Mouse (Mus musculus) testis, postnatal 14 days (tissue): ENCODE data around the gene Wdr62.
A peak's percentile ranks its signal among the peaks of the same experiment; 100 is the strongest.

Experiments
- DNase-seq: peaks from one replicate; pipeline ENCODE4 v3.0.0; 2021; ENCODE audit warnings: low spot score

Gene Wdr62

DNA sequence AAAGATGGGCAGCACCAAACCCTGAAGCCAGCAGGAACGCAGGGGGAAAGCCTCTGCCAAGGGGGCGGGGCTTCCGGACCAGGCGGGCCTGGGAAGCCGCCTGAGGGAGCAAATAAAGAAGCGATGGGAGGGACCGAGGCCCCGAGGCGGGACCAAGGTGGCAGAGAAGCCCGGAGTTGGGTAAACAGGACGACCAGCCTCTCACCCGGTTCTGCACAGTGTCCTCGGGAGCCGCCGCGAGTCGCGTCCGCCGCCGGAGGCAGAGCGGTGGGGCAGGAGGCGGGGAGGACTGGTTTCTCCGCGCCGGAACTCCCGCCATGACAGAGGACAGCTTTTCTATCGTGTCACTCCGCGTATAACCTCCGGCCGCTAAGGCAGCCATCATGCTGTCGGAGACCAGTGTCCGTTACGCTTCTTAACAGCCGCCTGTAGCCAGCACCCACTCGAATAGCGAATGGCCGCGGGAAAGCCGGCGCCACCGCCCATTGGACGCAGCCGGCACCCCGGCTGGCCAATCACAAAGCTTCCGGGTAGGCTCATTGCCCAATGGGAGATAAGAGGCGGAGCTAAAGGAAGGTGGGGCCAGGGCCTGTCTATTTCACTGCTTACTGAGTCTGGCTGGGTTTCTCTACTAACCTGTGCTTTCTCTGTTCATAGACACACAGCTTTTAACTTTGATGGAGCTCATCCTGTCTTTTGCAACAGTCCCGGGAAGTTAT is at the start of gene Wdr62, which contains the start of gene Thap8:
Gene Wdr62, minus strand, starts transcription at position 469 of the 719 bp plus-strand sequence.
Gene Thap8, plus strand, starts transcription at position 144 of the 719 bp plus-strand sequence.
- peak; percentile 96 for DNase-seq

DNA sequence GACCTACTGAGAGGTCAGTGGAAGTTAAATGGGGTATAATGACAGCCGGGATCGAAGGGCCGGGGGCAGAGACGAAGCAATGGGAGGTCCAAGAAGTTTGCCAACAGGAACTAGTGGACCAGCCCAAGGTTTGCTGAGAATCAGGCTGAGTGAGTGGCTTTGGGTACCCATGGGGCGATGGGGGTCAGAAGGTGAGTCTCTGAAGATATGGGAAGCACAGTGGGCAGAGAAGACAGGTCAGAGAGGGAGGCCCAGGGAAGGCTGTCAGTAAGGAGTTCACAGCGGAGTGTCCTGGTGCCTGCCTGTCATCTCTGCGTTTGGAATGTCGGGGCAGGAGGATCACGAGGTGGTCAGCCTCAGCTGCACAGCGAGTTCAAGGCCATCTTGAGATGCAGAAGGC is 48.2 kb upstream of the Wdr62 start:
- DNase-seq: no peak

DNA sequence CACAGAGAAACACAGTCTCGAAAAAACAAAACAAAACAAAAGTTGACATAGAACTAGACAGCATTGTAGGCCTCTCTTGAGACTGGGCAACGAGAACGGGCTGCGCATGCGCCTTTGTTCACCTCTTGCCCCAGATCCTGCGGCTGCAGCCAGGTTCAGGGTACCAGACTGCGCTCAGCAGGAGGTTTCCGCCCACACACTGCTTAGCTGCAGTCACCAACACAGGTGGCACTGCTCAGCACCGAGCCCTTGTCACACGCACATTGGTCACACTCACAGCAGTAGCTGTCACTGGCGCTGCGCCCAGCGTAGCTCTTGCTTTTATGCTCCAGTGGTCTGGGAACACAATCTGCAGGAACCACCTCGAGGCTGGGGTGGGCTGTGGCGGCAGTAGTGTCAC is 46.9 kb upstream of the Wdr62 start:
- peak; percentile 41 for DNase-seq

DNA sequence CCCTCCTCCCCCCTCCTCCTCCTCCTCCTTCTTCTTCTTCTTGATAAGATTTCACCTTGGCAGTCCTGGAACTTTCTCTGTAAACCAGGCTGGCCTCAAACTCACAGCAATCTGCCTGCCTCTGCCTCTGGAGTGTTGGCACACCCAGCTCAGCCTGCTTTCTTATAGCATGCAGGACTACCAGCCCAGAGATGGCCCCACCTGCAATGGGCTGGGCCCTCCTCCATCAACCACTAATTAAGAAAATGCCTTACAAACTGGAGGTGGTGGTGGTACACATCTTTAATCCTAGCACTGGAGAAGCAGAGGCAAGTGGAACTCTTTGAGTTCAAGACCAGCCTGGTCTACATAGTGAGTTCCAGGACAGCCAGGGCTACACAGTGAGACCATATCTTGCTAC is 46.2 kb upstream of the Wdr62 start:
- no peak for DNase-seq

DNA sequence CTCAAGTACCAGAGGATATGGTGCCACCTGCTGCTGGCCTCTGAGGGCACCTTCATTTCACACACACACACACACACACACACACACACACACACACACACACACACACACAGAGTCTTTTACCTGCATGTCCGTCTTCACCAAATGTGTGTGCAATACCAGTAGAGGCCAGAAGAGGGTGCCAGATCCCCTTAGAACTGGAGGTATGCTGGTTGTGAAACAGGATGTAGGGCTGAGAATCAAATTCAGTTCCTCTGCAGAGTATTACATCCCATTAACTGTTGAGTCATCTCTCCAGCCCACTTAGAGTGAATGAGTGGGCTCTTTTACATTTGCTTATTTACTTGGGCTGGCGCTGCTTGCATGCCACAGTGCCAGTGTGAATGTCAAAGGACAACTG is 45.1 kb upstream of the Wdr62 start:
- DNase-seq: no peak

DNA sequence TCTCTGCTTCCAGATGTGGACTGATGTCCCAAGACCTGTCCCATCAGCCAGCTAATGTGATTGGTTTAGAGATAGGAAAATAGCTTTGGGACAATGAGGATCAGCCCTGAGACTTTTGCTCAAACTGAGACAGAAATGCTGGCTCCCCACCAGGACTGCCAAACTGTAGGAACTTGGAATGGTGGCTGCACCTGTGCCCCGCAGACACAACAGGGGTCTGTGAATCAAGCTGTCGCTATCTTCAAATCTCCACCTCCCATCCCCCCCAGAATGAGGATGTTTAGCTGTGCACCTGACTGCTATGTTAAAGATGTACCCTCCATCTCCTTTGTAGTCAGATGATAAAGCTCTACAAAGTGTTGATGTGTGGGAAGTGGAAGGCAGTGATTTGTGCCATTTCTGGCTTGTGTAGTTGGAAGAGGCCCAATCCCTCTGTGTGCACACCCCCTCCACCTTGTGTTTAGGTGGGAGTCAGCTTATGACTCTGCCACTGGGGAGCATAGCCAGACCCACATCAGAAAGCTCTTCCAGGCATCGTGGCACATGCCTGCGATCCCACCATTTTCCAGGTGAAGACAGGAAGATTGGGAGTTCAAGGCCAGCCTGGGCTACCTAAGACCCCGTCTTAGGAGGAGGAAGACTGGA is 44.2 kb upstream of the Wdr62 start:
- no peak for DNase-seq

DNA sequence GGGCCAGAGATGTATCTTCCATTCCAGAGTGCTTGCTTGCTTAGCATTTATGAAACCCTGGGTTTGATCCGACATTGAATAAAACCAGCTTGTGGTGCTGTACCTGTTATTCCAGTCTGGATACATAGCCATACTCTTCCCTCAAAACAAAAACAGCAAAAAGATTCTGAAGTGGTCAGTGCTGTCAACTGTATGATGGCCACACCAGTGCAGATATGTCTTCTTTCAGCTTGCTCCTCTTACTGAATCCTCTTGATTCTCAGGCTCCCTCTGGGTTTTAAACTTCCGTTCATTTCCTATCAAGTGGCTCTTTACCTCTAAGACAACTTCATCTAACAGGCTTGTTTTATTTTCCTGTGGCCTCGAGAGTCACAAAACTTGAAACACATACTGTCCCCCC is 43.6 kb upstream of the Wdr62 start, which contains the start of gene Sdhaf1:
Gene Sdhaf1, minus strand, starts transcription at position 101 of the 400 bp plus-strand sequence.
- no peak for DNase-seq

DNA sequence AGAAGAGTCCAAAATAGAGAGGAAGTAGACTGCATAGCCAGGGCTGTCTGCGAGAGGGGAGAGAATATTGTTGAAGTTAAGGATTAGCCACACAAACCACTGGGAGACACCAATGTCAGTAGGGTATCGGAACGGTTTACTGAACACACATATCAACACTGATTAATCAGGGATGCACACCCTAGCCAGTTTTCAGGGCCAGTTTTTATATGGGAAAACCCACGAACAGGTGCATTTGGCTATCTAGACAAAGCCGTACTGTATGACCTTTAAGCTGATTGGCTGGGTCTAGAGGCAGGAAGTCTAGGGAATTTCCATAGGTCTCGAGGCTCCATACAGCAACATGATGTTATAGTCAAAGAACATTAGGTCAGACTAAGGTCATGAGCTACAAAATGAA is 42.6 kb upstream of the Wdr62 start:
- DNase-seq: no peak

DNA sequence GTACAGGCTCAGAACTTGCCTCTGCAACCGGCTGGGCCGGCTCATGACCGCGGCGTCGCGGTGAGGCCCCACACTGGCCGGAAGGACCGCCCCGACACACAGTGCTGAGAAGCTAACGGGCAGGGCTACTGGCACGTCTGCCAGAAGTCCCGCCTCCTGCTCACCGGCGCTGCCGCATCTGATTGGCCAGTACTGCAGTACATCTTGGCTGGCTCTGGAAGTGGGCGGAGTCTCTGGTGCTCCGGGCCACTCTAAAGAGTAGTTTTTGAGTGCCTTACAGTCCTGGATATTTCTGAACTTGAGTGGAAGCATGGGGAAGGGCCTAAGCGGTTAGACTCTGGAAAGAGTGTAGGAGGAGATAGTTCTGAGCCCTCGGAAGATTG is 42.1 kb upstream of the Wdr62 start:
- DNase-seq: peak; percentile 99

DNA sequence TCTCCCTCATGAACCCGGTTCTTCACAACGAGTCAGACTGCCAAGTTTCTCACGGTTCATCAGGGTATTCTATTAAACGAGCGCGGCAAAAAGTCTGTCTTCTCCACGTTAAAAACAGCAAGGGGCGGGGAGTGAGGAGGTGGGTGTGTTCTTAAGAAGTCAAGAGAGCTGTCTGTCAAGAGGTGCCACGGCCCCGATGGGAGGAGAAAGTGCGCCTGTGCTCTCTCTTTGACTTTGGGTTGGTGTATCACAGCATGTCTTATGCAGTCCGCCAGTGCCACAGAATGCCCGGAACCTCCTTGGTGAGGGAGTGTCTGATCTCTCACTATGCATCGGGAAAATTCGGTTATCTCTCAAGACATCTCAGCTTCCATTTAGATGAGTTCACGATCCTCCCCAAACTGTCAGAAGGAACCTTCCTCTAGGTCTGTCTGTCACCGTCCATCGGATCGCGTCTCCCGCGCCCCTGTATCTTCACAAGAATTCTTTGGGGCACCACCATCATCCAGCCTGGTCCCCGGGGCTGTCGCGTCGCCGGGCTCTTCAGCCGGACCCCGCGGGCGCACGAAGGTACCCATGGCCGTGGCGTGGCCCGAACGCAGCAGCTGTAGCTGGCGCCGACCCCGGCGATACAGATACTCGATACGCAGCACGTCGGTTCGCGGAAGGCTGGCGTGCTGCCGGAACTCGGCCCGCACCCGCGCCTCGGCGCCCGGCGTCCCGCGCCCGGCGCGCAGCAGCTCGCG is 41.5 kb upstream of the Wdr62 start, which contains the start of gene E130208F15Rik:
Gene E130208F15Rik, plus strand, starts transcription at position 202 of the 746 bp plus-strand sequence.
- peak; percentile 73 for DNase-seq

DNA sequence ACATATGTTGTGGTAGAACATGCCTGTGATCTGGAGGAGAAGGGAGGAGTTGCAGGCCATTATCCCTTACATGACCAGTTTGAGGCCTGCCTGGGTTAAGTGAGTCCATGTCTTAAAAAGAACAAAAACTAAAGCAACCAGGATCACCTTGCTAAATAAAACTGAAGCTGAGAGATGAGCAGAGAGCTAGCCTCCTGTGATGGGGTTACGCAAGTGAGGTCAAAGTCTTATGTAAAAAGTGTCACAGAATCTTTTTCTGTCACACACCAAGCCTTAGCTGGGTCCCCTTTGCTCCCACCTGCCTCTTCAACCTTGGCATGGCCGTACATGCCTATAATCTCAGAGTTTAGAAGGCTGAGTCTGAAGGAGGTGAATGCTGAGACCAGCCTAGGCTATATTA is 40.7 kb upstream of the Wdr62 start:
- no peak for DNase-seq

DNA sequence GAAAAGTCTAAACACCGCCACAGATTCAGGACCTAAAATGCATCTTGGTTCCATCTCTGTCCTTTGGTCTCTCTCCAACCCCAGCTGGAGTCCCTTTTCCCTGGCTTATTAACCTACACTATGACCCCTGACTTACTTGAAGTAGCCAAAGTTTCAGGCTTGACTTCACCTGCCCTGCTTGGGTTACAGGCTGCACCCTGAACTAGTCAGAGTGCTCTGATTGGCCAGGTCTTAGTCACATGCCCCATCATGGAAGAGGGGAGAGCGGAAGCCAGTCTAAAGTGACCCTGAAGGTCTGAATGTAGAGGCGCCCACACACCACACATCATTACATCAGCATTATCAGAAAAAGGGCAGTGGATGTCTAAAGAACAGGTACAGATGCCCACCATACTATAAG is 37.9 kb upstream of the Wdr62 start:
- DNase-seq: no peak

DNA sequence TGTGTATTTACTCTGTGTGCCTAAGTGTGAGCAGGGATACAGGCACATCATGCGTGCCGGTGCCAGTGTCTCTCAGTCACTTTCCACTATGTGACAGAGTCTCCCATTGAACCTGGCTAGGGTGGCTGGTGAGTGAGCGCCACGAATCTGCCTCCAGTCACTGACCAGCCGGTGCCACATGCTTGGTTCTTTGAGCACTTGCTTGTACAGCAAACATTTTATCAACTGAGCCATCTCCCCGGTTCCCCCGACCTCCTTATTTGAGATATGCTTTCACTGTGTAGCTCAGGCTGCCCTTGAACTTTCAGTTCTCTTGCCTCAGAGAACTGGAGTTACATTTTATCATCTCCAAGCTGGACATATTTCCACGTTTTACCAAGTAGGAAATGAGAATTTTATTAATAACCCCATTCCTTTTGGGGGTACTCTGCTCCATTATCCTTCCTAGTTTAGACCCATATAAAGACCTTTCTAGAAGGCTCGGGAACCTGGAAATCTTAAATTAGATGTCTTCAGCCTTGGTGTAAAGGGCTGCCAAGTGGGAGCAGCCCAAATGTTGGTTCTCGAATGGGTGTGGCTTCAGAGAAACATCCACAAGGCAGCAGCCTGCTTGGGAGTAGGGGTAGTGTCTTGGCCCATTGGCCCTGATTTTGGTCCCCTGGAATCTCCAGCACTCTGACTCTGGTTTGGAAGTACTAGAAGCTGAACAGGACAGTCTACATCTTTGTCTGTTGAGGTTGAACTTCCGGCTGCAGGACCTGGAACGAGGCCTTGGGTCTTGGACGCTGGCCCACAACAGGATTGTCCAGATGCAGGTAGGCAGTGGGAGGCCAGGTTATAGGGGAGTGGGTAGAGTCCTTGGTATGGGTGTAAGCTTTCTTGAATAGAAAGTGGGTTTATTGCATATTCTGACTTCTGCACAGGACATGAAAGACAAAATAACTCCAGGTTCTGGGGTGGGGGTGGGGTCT is 35.6 kb upstream of the Wdr62 start:
- no peak for DNase-seq

DNA sequence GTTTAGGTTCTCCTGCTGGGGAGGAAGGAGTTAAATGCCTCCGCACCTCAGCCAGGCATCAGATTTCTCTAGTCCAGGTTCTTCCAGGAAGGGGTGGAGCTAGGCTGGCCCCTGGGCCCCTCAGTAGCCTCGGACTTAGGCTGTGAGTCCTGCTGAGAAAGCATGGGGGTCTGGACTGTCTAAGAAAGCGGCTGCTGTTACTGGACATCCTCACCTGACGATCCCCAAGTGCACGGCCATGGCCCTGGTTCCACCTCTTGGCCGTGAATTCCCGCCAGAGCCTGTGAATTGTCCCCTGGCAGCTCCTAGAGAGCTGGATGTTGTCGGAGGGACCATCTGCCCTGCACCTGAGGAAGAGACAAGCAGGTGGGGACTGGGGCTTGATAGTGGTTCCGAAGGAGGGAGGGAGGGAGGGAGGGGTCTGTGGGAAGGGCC is 34.5 kb upstream of the Wdr62 start, which contains the start of gene Syne4:
Gene Syne4, plus strand, starts transcription at position 87 of the 435 bp plus-strand sequence.
- DNase-seq: no peak

DNA sequence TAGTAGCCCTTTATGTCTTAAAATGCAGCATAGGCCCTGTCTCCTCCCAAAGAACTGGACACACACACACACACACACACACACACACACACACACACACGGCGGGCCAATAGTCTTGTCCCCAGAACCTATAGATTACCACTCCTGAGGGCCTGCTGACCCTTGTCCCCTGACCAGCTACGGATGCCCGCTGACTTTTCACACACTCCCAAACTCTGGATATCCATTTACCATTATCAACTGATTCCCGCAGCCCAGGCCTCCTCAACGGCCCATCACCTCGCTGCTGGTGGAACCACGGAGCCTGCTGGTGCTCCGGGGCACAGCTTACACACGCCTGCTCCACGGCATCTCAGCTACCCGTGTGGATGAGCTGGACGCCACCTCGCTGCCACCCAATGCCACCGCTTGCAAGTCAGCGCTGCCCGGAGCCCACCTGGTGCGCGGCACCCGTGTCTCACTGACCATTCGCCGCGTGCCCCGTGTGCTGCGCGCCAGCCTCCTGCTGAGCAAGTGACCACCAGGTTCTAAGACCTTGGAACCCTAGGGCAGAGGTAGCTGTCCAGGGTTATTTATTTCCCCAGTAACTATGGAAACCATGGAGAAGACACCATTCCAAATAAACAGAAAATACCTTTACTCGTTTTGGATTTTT is 33.6 kb upstream of the Wdr62 start:
- no peak for DNase-seq

DNA sequence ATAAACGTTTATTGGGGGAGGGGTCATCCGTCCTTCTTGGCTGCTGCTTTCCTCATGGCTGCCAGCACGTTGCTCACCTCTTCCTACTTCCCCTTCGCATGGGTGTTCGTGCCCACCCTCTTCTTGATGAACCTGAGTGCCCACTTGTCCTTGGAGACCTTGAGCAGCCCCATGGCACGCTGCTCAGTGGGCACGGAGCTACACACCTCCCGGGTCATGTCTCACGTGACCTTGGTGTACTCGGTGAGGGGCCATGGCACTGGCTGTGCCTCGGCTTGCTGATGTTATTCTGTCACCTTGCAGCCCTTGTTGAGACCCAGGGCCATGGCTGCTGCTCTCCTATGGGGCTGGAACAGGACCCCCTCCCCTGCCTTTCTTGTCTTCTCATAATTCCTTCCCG is 29.9 kb upstream of the Wdr62 start:
- no peak for DNase-seq

DNA sequence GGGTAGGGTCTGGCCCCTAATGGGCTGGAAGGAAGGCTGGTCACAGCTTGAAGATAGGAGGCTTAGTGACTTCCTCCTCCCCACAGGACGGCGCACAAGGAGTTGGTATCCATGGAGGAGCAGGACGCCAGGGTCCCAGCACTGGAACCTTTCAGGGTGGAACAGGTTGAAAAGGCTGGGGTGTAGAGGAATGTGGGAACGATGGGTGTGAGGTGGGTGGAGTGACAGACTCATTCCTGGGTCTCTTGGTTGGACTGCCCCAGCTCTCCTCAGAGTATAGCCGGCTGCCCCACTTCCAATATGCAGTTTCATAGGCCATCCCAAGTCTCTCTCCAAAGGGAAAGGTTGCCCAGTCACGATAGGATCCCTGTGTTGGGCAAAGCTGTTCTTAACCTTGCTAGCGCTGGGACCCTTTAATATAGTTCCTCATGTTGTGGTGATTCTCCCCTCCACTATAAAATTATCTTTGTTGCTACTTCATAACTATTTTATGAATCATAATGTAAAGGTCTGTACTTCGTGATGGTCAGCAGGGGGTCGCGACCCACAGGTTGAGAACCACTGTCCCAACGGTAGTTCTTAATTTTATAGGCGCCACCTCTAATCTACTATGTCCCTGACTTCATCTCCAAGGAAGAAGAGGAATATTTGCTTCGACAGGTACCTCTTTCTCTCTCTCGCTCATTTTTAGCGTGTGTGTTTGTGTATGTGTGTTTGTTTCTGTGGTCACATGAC is 29.3 kb upstream of the Wdr62 start:
- no peak for DNase-seq

DNA sequence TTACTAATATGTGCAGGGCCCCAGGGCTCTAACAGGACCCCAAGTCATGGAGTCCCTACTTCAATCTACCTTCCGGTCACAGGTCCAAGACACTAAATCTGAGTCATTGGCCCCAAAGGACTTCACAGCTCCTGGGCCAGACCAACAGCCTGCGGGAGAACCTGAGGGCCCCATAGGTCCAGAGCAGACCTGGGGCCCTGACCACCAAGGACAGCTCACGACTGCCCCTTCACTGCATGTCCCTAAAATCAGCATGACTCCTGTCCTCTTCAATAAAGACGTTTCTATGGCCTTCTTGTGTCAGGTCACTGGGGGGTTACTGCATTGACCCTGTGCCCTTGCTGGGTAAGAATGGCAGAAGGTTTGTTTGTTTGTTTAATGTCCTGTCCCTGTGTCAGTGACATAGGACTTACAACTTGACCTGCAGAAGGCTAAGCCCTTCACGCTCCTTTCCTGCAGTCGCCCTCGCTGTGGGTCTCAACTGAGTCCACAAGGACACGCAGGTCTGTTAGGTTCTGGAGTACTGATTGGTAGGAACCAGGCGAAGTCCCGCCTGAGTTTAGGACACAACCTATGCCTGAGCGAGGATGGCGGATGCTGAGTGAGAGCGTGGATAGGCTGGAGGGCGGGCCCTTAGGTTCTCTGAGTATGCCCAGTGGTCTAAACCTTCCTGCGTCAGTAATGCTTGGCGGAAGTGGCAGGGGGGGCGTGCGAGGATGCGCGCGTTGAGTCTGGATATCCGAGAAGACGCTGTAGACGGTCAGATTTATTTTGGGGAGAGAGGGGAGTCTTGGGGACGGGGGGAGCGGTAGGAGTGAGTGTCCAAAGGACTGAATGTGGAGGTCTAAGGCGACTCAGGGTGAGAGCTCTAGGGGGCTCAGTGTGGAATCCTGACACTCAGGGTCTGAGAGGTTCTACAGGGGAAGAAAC is 28.1 kb upstream of the Wdr62 start, which contains the start of gene Alkbh6:
Gene Alkbh6, plus strand, starts transcription at position 642 of the 930 bp plus-strand sequence.
- DNase-seq: peak; percentile 92
